8 mouse cellular contexts compared by ENCODE assay signal in genomic region chr4:155564315-155565069, GRCm38 (mm10). TPM values are rescaled to one million over a fixed set of nuclear protein-coding genes. Genes with fewer than 3 reads are reported as not detected.
DNase-seq lines count a peak whose midpoint lies in the region; ATAC-seq and TF ChIP-seq lines count a peak whose summit lies in the region.

No protein-coding gene starts in this region.

- H3K36me3 ChIP-seq in forebrain, embryonic 12.5 days (replicated peaks): peaks cover 16% of the 10 kb centered on the region
- H3K36me3 ChIP-seq in limb, embryonic 14.5 days (ENCODE audit: control insufficient read depth, insufficient read depth, low read length): peaks cover 16% of the 10 kb centered on the region
- H3K36me3 ChIP-seq in midbrain, embryonic 16.5 days (ENCODE audit: control insufficient read depth, insufficient read depth, low read length): peaks cover 9% of the 10 kb centered on the region

- H3K9ac ChIP-seq in forebrain, embryonic 12.5 days: peak overlapping the region; percentile 77
- H3K9ac ChIP-seq in limb, embryonic 14.5 days (ENCODE audit: low read depth, low read length, severe bottlenecking): peak overlapping the region; percentile 77
- H3K9ac ChIP-seq in midbrain, embryonic 16.5 days (ENCODE audit: low read depth, low read length): peak overlapping the region; percentile 86

- H3K4me1 ChIP-seq in forebrain, embryonic 12.5 days: peaks cover 40% of the 10 kb centered on the region
- H3K4me1 ChIP-seq in limb, embryonic 14.5 days (ENCODE audit: control insufficient read depth, insufficient read depth, low read length): peaks cover 24% of the 10 kb centered on the region
- H3K4me1 ChIP-seq in midbrain, embryonic 16.5 days (ENCODE audit: control insufficient read depth, insufficient read depth, low read length): peaks cover 14% of the 10 kb centered on the region

- H3K27me3 ChIP-seq in forebrain, embryonic 12.5 days: no peaks in the 10 kb centered on the region
- H3K27me3 ChIP-seq in limb, embryonic 14.5 days (ENCODE audit: control insufficient read depth, insufficient read depth, low read length): no peaks in the 10 kb centered on the region
- no peaks in the 10 kb centered on the region for H3K27me3 ChIP-seq in midbrain, embryonic 16.5 days (ENCODE audit: control insufficient read depth, insufficient read depth, low read depth, low read length)

- ATAC-seq in cerebellum, adult (ENCODE audit: insufficient number of reproducible peaks, low FRiP score, low TSS enrichment): no peak
- no peak for ATAC-seq in forebrain, embryonic 12.5 days (ENCODE audit: low FRiP score)
- no peak for ATAC-seq in limb, embryonic 14.5 days (ENCODE audit: low FRiP score, low read depth)
- ATAC-seq in midbrain, embryonic 16.5 days: no peak

- H3K4me2 ChIP-seq in forebrain, embryonic 12.5 days: peak overlapping the region; percentile 77
- peak overlapping the region; percentile 81 for H3K4me2 ChIP-seq in limb, embryonic 14.5 days (replicated peaks; ENCODE audit: low read depth, low read length, severe bottlenecking)
- H3K4me2 ChIP-seq in midbrain, embryonic 16.5 days (ENCODE audit: low read length): peak overlapping the region; percentile 88

- peak overlapping the region; percentile 87 for H3K4me3 ChIP-seq in forebrain, embryonic 12.5 days (replicated peaks)
- peak overlapping the region; percentile 84 for H3K4me3 ChIP-seq in limb, embryonic 14.5 days (replicated peaks; ENCODE audit: low read length)
- H3K4me3 ChIP-seq in midbrain, embryonic 16.5 days (ENCODE audit: low read depth, low read length): peak overlapping the region; percentile 85

- 19% methylated on average over 20 of the region's 20 CpGs for WGBS in forebrain, embryonic 12.5 days
- WGBS in limb, embryonic 14.5 days: 10% methylated on average over 20 of the region's 20 CpGs
- WGBS in midbrain, embryonic 16.5 days: 19% methylated on average over 20 of the region's 20 CpGs

- DNase-seq in cerebellum, adult 11-12 months: peak; percentile 59
- peak; percentile 58 for DNase-seq in NIH3T3 (ENCODE audit: low read depth)
- DNase-seq in heart, postnatal 4 days: peak; percentile 43
- peak; percentile 12 for DNase-seq in limb, embryonic 14.5 days (ENCODE audit: low spot score)
- no peak for DNase-seq in spleen, adult 12 weeks (ENCODE audit: low spot score)

- peak overlapping the region; percentile 91 for H3K27ac ChIP-seq in forebrain, embryonic 12.5 days
- peak overlapping the region; percentile 88 for H3K27ac ChIP-seq in limb, embryonic 14.5 days (replicated peaks; ENCODE audit: low read depth, low read length)
- peak overlapping the region; percentile 90 for H3K27ac ChIP-seq in midbrain, embryonic 16.5 days (ENCODE audit: low read length)

- TF ChIP-seq POLR2A in limb, embryonic 14.5 days (IDR thresholded peaks at IDR 0.05; ENCODE audit: borderline replicate concordance, extremely low read depth, insufficient read depth, insufficient read length): no peak

- H3K9me3 ChIP-seq in forebrain, embryonic 12.5 days: no peaks in the 10 kb centered on the region
- H3K9me3 ChIP-seq in limb, embryonic 14.5 days (ENCODE audit: control insufficient read depth, low read length): no peaks in the 10 kb centered on the region
- no peaks in the 10 kb centered on the region for H3K9me3 ChIP-seq in midbrain, embryonic 16.5 days (replicated peaks; ENCODE audit: control insufficient read depth, low read length, poor library complexity, severe bottlenecking)

RNA-seq across cellular contexts. Expression of gene Nadk, which starts 2.3 kb away (rescaled TPM):
- 93.5 and 101 TPM in 2 replicates for polyA plus RNA-seq in forebrain, embryonic 12.5 days (2016; fragmentation: Nextera tagmentation; extraction: Ambion mirVana)
- total RNA-seq in heart, postnatal 4 days (2021): 10 to 100 TPM; 33.6 to 36.3 TPM
- 78.8 and 91.2 TPM in 2 replicates for polyA plus RNA-seq in limb, embryonic 14.5 days (2012; rRNA removed)
- polyA plus RNA-seq in limb, embryonic 14.5 days (2014; fragmentation: Nextera tagmentation; extraction: Ambion mirVana): 87.9 and 97.1 TPM in 2 replicates
- 77.1 and 79.9 TPM in 2 replicates for polyA plus RNA-seq in midbrain, embryonic 16.5 days (2015; fragmentation: Nextera tagmentation; extraction: Ambion mirVana)

RNA-seq across cellular contexts. Expression of gene Slc35e2, which starts 36.7 kb away (rescaled TPM):
- 12.9 and 14.1 TPM in 2 replicates for polyA plus RNA-seq in forebrain, embryonic 12.5 days (2016; fragmentation: Nextera tagmentation; extraction: Ambion mirVana)
- total RNA-seq in heart, postnatal 4 days (2021): 10 to 100 TPM; 15.6 to 16.5 TPM
- 10.9 and 13.8 TPM in 2 replicates for polyA plus RNA-seq in limb, embryonic 14.5 days (2012; rRNA removed)
- 8.5 and 10.8 TPM in 2 replicates for polyA plus RNA-seq in limb, embryonic 14.5 days (2014; fragmentation: Nextera tagmentation; extraction: Ambion mirVana)
- polyA plus RNA-seq in midbrain, embryonic 16.5 days (2015; fragmentation: Nextera tagmentation; extraction: Ambion mirVana): 14.7 and 15.5 TPM in 2 replicates
